24 mouse cellular contexts compared by ENCODE assay signal in the genomic region with DNA sequence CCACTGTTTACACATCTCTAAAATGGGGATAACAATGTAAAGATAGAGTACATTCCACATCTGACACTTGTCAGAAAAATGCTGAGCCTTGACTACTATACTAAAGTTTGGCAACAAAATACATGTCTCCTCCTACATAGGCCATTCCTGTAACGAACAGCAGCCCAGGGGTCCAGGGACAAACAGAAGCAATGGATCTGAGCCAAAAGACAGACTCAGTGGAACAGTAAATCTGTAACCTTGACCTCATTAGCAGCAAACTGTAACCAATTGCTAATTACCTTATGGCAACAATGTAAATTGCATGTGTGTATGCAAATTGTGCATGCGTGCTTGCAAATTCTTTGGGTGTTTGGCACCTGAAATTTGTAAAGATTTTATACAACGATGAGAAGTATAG.
DNase-seq lines count a peak whose midpoint lies in the region; ATAC-seq lines count a peak whose summit lies in the region.
"Had no signal": no experiment of that assay in that cellular context is flagged by ENCODE, and none has a peak within 500 bp of the region (broad histone marks: within the 10 kb centered on the region; RNA-seq: fewer than 3 reads in every experiment).

No protein-coding gene starts in this region.

- peak; percentile 28 for DNase-seq in forebrain, embryonic 14.5 days (ENCODE audit: low spot score)
- DNase-seq in midbrain, embryonic 11.5 days (ENCODE audit: low spot score, missing footprints), result peak; percentile 59
- DNase-seq in retina, postnatal 1 day, result peak; percentile 53
- no peak for DNase-seq in retina, embryonic 14.5 days (ENCODE audit: low spot score)
- DNase-seq: adrenal gland, adult 8-10 months; adrenal gland, postnatal 14 days; adrenal gland, postnatal 36 days; B cell, adult 2 months; cerebellum, adult 11-12 months; cerebellum, adult 2 months; cerebellum, adult 9-10 months; cerebellum, postnatal 10 days; cerebellum, postnatal 25 days; forebrain, postnatal 0 days had no signal

- H3K9me3 ChIP-seq in forebrain, embryonic 14.5 days (replicated peaks; ENCODE audit: control insufficient read depth, low read length), result no peaks in the 10 kb centered on the region
- no peaks in the 10 kb centered on the region for H3K9me3 ChIP-seq in forebrain, embryonic 13.5 days (replicated peaks)
- no peaks in the 10 kb centered on the region for H3K9me3 ChIP-seq in midbrain, embryonic 11.5 days (ENCODE audit: control insufficient read depth, low read length)
- no peaks in the 10 kb centered on the region for H3K9me3 ChIP-seq in midbrain, embryonic 13.5 days
- H3K9me3 ChIP-seq: embryonic facial prominence, embryonic 10.5 days; embryonic facial prominence, embryonic 12.5 days; forebrain, embryonic 15.5 days had no signal

- H3K9ac ChIP-seq in forebrain, embryonic 14.5 days (ENCODE audit: low read length), result no peak overlapping the region
- H3K9ac ChIP-seq in forebrain, embryonic 13.5 days, result no peak overlapping the region
- no peak overlapping the region for H3K9ac ChIP-seq in midbrain, embryonic 11.5 days (ENCODE audit: low read length)
- H3K9ac ChIP-seq in midbrain, embryonic 13.5 days (replicated peaks), result no peak overlapping the region
- H3K9ac ChIP-seq: embryonic facial prominence, embryonic 12.5 days; forebrain, embryonic 15.5 days; forebrain, postnatal 0 days had no signal

- no peak overlapping the region for H3K4me3 ChIP-seq in forebrain, embryonic 14.5 days (ENCODE audit: low read depth, low read length)
- H3K4me3 ChIP-seq in forebrain, embryonic 13.5 days, result no peak overlapping the region
- no peak overlapping the region for H3K4me3 ChIP-seq in midbrain, embryonic 11.5 days (ENCODE audit: low read depth, low read length)
- H3K4me3 ChIP-seq in midbrain, embryonic 13.5 days (replicated peaks), result no peak overlapping the region
- H3K4me3 ChIP-seq: embryonic facial prominence, embryonic 10.5 days; embryonic facial prominence, embryonic 12.5 days; forebrain, embryonic 15.5 days had no signal

- WGBS in forebrain, embryonic 14.5 days, result 59% methylated on average over 3 of the region's 3 CpGs
- 60% methylated on average over 3 of the region's 3 CpGs for WGBS in forebrain, embryonic 13.5 days
- WGBS in midbrain, embryonic 11.5 days, result 90% methylated on average over 3 of the region's 3 CpGs
- WGBS in midbrain, embryonic 13.5 days, result 79% methylated on average over 3 of the region's 3 CpGs

- no peaks in the 10 kb centered on the region for H3K27me3 ChIP-seq in forebrain, embryonic 14.5 days (replicated peaks; ENCODE audit: control insufficient read depth, insufficient read depth, low read length)
- H3K27me3 ChIP-seq in forebrain, embryonic 13.5 days, result no peaks in the 10 kb centered on the region
- no peaks in the 10 kb centered on the region for H3K27me3 ChIP-seq in midbrain, embryonic 11.5 days (ENCODE audit: control insufficient read depth, insufficient read depth, low read length)
- no peaks in the 10 kb centered on the region for H3K27me3 ChIP-seq in midbrain, embryonic 13.5 days
- H3K27me3 ChIP-seq: CH12.LX; embryonic facial prominence, embryonic 12.5 days; forebrain, embryonic 15.5 days; Patski had no signal

- no peak for ATAC-seq in forebrain, embryonic 14.5 days
- ATAC-seq in forebrain, embryonic 13.5 days, result no peak
- no peak for ATAC-seq in midbrain, embryonic 11.5 days (ENCODE audit: low FRiP score)
- ATAC-seq in midbrain, embryonic 13.5 days, result no peak
- ATAC-seq: activated CD4-positive, CD25-positive, alpha-beta regulatory T cell, adult 4 months; CD4-positive, CD25-positive, alpha-beta regulatory T cell, adult 4 months; forebrain, embryonic 15.5 days; forebrain, postnatal 0 days; Patski had no signal

- no peaks in the 10 kb centered on the region for H3K36me3 ChIP-seq in forebrain, embryonic 14.5 days (ENCODE audit: control insufficient read depth, insufficient read depth, low read length)
- H3K36me3 ChIP-seq in forebrain, embryonic 13.5 days (ENCODE audit: poor library complexity, severe bottlenecking), result no peaks in the 10 kb centered on the region
- no peaks in the 10 kb centered on the region for H3K36me3 ChIP-seq in midbrain, embryonic 11.5 days (ENCODE audit: control insufficient read depth, insufficient read depth, low read length)
- no peaks in the 10 kb centered on the region for H3K36me3 ChIP-seq in midbrain, embryonic 13.5 days
- H3K36me3 ChIP-seq: embryonic facial prominence, embryonic 10.5 days; embryonic facial prominence, embryonic 12.5 days; forebrain, embryonic 15.5 days; G1E had no signal

- no peaks in the 10 kb centered on the region for H3K4me1 ChIP-seq in forebrain, embryonic 14.5 days (ENCODE audit: control insufficient read depth, insufficient read depth, low read length)
- H3K4me1 ChIP-seq in forebrain, embryonic 13.5 days, result 0 out of 2 replicates have a peak, but pooled peaks cover 5% of the 10 kb centered on the region
- H3K4me1 ChIP-seq in midbrain, embryonic 11.5 days (ENCODE audit: control insufficient read depth, insufficient read depth, low read length), result no peaks in the 10 kb centered on the region
- no peaks in the 10 kb centered on the region for H3K4me1 ChIP-seq in midbrain, embryonic 13.5 days (replicated peaks)
- H3K4me1 ChIP-seq: embryonic facial prominence, embryonic 12.5 days; forebrain, embryonic 15.5 days had no signal

- no peak overlapping the region for H3K27ac ChIP-seq in forebrain, embryonic 14.5 days (ENCODE audit: low read depth, low read length)
- no peak overlapping the region for H3K27ac ChIP-seq in forebrain, embryonic 13.5 days
- H3K27ac ChIP-seq in midbrain, embryonic 11.5 days (ENCODE audit: low read depth, low read length), result no peak overlapping the region
- H3K27ac ChIP-seq in midbrain, embryonic 13.5 days, result no peak overlapping the region
- H3K27ac ChIP-seq: embryonic facial prominence, embryonic 10.5 days; embryonic facial prominence, embryonic 12.5 days; forebrain, embryonic 15.5 days had no signal

- H3K4me2 ChIP-seq in forebrain, embryonic 14.5 days (ENCODE audit: low read length), result no peak overlapping the region
- no peak overlapping the region for H3K4me2 ChIP-seq in forebrain, embryonic 13.5 days
- no peak overlapping the region for H3K4me2 ChIP-seq in midbrain, embryonic 11.5 days
- H3K4me2 ChIP-seq in midbrain, embryonic 13.5 days (replicated peaks), result no peak overlapping the region
- H3K4me2 ChIP-seq: embryonic facial prominence, embryonic 12.5 days; forebrain, embryonic 15.5 days had no signal
